Mouse (Mus musculus): ENCODE measurements around the gene Dab1.

DNA sequence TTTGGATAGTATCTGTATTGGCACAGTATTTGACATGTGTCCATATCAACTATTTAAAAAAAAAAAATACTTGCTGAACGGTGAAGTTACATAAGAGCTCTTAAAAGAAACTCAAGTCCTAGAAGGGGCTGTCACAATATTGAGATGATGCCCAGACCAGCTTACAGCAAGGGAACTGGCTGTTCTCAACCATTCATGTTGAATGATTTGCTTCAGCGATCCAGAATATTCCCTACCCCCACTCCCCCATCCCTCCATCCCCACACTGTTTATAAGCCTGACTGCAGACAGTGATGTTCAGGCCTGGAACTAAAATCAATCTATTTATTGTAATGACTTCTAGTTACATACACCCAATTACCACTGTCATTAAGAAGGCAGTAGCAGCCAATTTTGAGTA, 424.3 kb downstream of the Dab1 start:
- TF ChIP-seq CTCF (IDR thresholded peaks at IDR 0.05; ENCODE audit: control insufficient read depth, insufficient read depth, insufficient replicate concordance, low read depth, low read length) (no peak), POLR2A (IDR thresholded peaks at IDR 0.05; ENCODE audit: control insufficient read depth, low read depth, low read length) (no peak)
